Mouse (Mus musculus) kidney, embryonic 14.5 days (tissue): Measurements from ENCODE around the gene Cdh12. TPM values are rescaled to one million over a fixed set of nuclear protein-coding genes. Genes with fewer than 3 reads are reported as not detected.

Source experiments
- ATAC-seq: fragments of 200-750 bp; cut with Nextera tagmentation; 2 replicates; pipeline ENCODE4 v1.8.0; 2017; ENCODE audit warnings: moderate number of reproducible peaks, mild to moderate bottlenecking, moderate TSS enrichment, moderate library complexity; ENCODE audit not compliant: low FRiP score, low TSS enrichment
- H3K27ac ChIP-seq: fragments of 300-500 bp; sonication (generic); 2 replicates; pipeline ENCODE4 v1.5.1; 2014; ENCODE audit warnings: low read depth, mild to moderate bottlenecking, low read length, moderate library complexity, mixed read lengths
- H3K27me3 ChIP-seq: fragments of 300-500 bp; sonication (generic); 2 replicates; pipeline ENCODE4 v1.6.1; 2014; ENCODE audit warnings: mild to moderate bottlenecking, low read length; ENCODE audit not compliant: control insufficient read depth, insufficient read depth
- H3K36me3 ChIP-seq: fragments of 300-500 bp; sonication (generic); 2 replicates; pipeline ENCODE4 v1.6.1; 2014; ENCODE audit warnings: low read length, mixed read lengths; ENCODE audit not compliant: control insufficient read depth, insufficient read depth
- H3K4me1 ChIP-seq: fragments of 300-500 bp; sonication (generic); 2 replicates; pipeline ENCODE4 v1.6.1; 2014; ENCODE audit warnings: low read length, mixed read lengths; ENCODE audit not compliant: control insufficient read depth, insufficient read depth
- H3K4me2 ChIP-seq: fragments of 300-500 bp; sonication (generic); replicated peaks from 2 replicates; pipeline ENCODE4 v1.6.1; 2014; ENCODE audit warnings: low read depth, mild to moderate bottlenecking, low read length
- H3K4me3 ChIP-seq: fragments of 300-500 bp; sonication (generic); 2 replicates; pipeline ENCODE4 v1.5.1; 2014; ENCODE audit warnings: mild to moderate bottlenecking, low read length
- H3K9ac ChIP-seq: fragments of 300-500 bp; sonication (generic); 2 replicates; pipeline ENCODE4 v1.6.1; 2014; ENCODE audit warnings: low read depth, mild to moderate bottlenecking, low read length, moderate library complexity
- H3K9me3 ChIP-seq: fragments of 300-500 bp; sonication (generic); 2 replicates; pipeline ENCODE4 v1.6.1; 2016; ENCODE audit warnings: low read length; ENCODE audit not compliant: control insufficient read depth
- WGBS: fragments of 180-500 bp; shearing (Covaris S2); extraction: QIAGEN DNeasy Blood & Tissue Kit; methylation state at CpG from one replicate; pipeline ENCODE4 v1.1.7; 2014; 5-methylcytosine and 5-hydroxymethylcytosine counted together
- polyA plus RNA-seq: library from polyadenylated mRNA; unstranded; fragments of >200 nt; fragmentation: Nextera tagmentation; extraction: Ambion mirVana; gene quantifications from 2 replicates; pipeline ENCODE4 v1.2.1, GENCODE M21; 2014

Cdh12 gene
- polyA plus RNA-seq, 1 experiment from 2014 or later = not detected

DNA sequence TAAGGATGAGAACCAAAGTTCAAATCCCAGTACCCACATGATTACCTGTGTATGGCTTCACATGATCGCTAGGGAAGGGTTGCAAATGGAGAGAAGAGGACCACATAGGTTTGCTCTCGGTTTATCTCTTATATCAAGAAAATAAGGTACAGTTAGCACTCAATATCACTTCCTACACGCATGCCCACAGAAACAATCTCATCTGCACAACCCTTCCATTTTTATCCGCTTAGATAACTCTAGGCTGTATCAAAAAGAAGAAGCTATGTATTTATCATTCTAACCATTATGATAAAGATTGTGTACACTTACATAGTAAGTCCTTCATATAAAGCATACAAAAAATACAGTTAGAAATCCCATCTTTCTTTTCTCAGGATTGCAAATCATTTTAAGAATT is 988.3 kb downstream of the Cdh12 start:
- WGBS = 88% methylated on average over 4 of the region's 4 CpGs
- H3K27me3 ChIP-seq = no peaks in the 10 kb centered on the region
- ATAC-seq = no peak
- H3K9me3 ChIP-seq = no peaks in the 10 kb centered on the region
- H3K4me2 ChIP-seq = no peak overlapping the region
- H3K27ac ChIP-seq = no peak overlapping the region
- H3K4me1 ChIP-seq = no peaks in the 10 kb centered on the region
- no peak overlapping the region for H3K4me3 ChIP-seq
- H3K36me3 ChIP-seq = no peaks in the 10 kb centered on the region
- H3K9ac ChIP-seq = no peak overlapping the region

DNA sequence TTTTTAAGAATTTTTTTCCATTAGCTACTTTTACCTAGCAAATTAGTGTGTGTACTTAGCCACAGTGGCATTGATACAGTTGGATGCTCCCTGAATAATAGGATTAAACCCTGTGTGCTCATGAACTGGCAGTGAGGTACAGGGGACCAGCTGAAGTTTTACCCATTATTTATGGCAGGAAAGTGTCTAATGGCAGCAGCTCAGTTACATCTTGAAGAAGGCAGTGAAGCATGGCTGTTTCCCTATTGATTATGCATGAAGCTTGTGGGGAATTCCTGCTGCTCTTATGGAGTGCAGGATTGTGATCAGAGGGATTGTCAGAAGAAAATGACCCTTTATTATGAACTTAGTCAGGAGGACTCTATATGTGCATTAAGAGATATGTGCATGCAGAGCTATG is 988.9 kb downstream of the Cdh12 start:
- H3K27ac ChIP-seq = no peak overlapping the region
- no peak for ATAC-seq
- H3K4me1 ChIP-seq = no peaks in the 10 kb centered on the region
- no peak overlapping the region for H3K4me3 ChIP-seq
- H3K27me3 ChIP-seq = no peaks in the 10 kb centered on the region
- no peak overlapping the region for H3K9ac ChIP-seq
- no peaks in the 10 kb centered on the region for H3K9me3 ChIP-seq
- no peak overlapping the region for H3K4me2 ChIP-seq
- no peaks in the 10 kb centered on the region for H3K36me3 ChIP-seq

DNA sequence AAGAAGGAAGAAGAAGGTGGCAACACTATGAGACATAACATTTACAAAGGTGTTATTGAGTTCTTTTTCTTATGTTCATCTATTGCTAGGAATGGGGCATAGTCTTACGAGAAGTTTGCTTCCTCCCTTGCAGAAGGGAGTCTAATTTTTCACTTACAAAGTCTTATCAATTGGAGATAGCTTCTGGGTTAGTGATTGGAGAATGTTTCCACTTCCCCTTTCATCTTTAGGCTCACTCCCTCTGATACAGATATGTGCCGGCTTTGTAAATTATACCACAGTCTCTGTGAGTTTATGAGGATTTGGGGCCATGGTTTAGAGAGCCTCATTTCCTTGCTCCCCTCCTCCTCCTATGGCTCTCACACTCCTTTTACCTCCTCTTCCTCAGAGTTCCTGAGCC is 1009.0 kb downstream of the Cdh12 start:
- Histone ChIP-seq H3K4me1 (no peaks in the 10 kb centered on the region), H3K36me3 (no peaks in the 10 kb centered on the region), H3K9me3 (no peaks in the 10 kb centered on the region), H3K4me2 (no peak overlapping the region), H3K9ac (no peak overlapping the region), H3K4me3 (no peak overlapping the region), H3K27ac (no peak overlapping the region), H3K27me3 (no peaks in the 10 kb centered on the region)
- no peak for ATAC-seq
- 72% methylated on average over 2 of the region's 2 CpGs for WGBS

DNA sequence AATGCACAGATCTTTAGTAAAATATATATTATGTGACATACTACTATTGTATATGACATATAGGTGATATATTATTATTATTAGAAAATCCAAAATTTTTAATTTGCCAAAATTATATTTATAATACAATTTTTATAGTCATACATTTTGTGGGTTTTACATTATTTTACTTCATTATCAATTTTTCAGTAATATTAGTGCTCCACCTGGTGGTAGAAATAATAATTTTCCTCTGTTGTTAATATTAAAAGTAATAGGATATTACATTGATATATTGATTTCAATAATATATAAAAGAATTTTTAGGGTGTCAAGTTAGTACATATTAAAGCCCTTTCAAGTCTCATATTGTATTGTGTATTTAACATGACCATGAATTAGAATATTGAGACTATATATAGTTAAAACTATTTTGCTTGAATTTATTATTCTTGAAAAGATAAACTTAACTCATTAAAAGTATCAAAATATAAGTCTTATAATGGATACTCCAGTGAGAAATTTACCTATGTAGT is 1070.3 kb downstream of the Cdh12 start:
- Histone ChIP-seq H3K9ac (no peak overlapping the region), H3K9me3 (no peaks in the 10 kb centered on the region), H3K4me1 (no peaks in the 10 kb centered on the region), H3K4me3 (no peak overlapping the region), H3K36me3 (no peaks in the 10 kb centered on the region), H3K4me2 (no peak overlapping the region), H3K27me3 (no peaks in the 10 kb centered on the region), H3K27ac (no peak overlapping the region)
- no peak for ATAC-seq

DNA sequence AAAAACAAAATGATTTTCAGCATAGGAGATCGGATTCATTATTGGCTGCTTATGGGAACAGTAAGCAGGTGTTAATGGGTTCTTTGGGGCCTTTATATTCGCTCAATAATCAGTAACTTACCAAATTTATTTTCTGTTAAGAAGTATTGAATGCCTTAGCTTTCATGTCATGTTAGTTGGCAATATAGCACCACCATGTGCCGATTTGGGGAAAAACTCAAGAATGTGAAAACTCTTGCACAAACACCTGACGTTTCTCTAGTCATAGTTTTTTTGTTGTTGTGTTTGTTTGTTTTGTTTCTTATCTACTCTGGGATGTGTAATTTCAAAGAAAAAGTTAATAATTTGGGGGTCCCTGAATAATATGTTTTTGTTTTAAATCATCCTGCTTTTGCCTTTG is 1081.7 kb downstream of the Cdh12 start:
- H3K9me3 ChIP-seq = no peaks in the 10 kb centered on the region
- H3K27me3 ChIP-seq = no peaks in the 10 kb centered on the region
- H3K27ac ChIP-seq = no peak overlapping the region
- no peaks in the 10 kb centered on the region for H3K4me1 ChIP-seq
- no peak overlapping the region for H3K9ac ChIP-seq
- no peaks in the 10 kb centered on the region for H3K36me3 ChIP-seq
- 67% methylated on average over 4 of the region's 4 CpGs for WGBS
- H3K4me2 ChIP-seq = no peak overlapping the region
- no peak overlapping the region for H3K4me3 ChIP-seq
- ATAC-seq = no peak

DNA sequence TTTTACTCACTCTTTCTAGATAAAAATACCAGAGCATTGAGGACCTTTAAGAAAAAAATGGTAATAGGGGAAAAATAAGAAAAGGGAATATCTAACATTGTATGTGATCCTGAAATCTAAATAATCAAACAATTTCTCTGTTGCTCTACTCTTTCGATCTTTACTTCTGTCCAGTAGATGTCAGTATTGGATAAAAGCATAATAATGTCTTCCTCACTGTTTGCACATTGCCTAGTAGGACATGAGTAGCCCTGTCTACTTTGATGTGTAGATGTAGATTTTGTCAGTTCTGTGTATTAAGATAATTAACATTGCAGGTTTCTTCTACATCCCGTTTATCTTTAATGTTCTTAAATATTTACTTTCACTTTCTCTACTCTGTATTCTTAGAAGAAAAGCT is 1087.8 kb downstream of the Cdh12 start:
- no peaks in the 10 kb centered on the region for H3K36me3 ChIP-seq
- no peaks in the 10 kb centered on the region for H3K4me1 ChIP-seq
- no peaks in the 10 kb centered on the region for H3K27me3 ChIP-seq
- ATAC-seq = no peak
- H3K9ac ChIP-seq = no peak overlapping the region
- H3K27ac ChIP-seq = no peak overlapping the region
- H3K9me3 ChIP-seq = no peaks in the 10 kb centered on the region
- no peak overlapping the region for H3K4me2 ChIP-seq
- H3K4me3 ChIP-seq = no peak overlapping the region
- WGBS = 54% methylated on average over 2 of the region's 2 CpGs

DNA sequence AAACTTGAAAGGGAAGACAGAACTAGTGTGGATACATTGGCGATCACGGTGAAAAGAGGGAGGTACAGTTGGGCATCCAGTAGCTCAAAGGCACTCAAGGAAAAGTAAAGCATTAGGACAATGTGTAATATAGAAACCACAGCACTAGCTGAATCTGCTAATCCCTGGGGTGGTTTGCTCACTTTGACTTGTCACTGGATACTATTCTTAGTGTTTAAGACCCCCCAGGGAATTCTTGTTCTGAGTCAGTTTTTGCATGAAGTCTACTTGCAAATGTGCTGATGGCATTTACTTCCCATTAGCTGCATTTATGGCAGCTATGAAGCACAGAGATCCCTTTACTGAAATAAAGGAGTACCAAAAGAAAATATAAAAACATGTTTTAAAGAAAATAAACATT is 1095.7 kb downstream of the Cdh12 start:
- no peak for ATAC-seq
- Histone ChIP-seq H3K9ac (no peak overlapping the region), H3K27me3 (no peaks in the 10 kb centered on the region), H3K4me3 (no peak overlapping the region), H3K4me1 (no peaks in the 10 kb centered on the region), H3K36me3 (no peaks in the 10 kb centered on the region), H3K9me3 (no peaks in the 10 kb centered on the region), H3K4me2 (no peak overlapping the region), H3K27ac (no peak overlapping the region)
- 89% methylated on average over 2 of the region's 2 CpGs for WGBS

DNA sequence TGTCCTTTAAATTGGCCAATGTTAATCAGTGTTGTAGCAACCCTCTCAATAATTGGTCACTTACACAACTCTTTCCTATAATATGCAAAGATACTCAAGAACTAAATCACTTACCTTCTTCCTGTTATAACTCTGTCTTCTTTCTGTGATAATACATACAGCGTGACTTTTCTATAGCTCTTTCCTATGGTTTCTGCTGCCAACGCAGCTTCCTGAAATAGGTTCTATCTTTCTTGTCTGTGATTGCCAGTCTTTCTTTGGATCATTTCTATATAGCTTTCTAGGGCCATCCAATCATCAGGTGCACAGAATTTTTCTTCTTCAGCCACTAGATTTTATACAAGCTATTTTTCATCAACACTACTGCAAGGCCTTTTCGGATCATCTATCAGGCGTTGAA is 1106.9 kb downstream of the Cdh12 start:
- Histone ChIP-seq H3K9ac (no peak overlapping the region), H3K36me3 (no peaks in the 10 kb centered on the region), H3K9me3 (no peaks in the 10 kb centered on the region), H3K4me3 (no peak overlapping the region), H3K27me3 (no peaks in the 10 kb centered on the region), H3K4me2 (no peak overlapping the region), H3K4me1 (no peaks in the 10 kb centered on the region), H3K27ac (no peak overlapping the region)
- WGBS = 97% methylated on average over 4 of the region's 4 CpGs
- no peak for ATAC-seq

DNA sequence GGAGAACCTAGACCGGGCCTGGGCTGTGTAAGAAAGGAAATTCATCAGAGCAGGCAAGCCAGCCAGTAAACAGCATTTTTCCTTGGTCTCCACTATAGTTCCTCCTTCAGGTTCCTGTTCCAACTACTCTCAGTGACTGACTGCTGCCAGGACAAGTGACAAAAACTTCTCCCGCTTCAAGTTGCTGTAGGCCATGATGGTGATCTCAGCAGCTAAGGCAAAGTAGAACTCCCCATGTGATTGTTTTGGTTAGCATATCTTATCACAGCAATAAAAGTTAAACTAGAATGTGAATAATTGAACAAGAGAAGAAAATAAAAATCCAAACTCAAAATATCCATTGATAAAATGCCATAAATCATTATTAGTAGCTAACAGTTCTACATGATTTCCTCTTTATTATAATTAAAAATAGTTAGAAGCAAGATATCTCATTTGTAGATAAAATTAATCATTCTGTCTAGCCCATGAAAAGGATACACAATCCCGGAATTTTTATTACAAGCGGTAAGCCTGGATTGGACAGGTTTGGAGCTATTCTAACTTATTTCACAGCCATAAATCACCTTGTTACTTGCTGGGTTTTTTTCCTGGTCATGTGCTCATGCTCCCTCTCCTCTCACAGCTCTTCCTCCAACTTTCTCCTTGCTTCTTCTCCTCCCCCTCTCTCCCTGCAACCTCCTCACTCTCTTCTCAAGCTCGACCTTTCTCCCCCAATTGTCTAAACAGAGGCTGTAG is 1117.4 kb downstream of the Cdh12 start:
- Histone ChIP-seq H3K4me3 (no peak overlapping the region), H3K9me3 (no peaks in the 10 kb centered on the region), H3K36me3 (no peaks in the 10 kb centered on the region), H3K4me1 (no peaks in the 10 kb centered on the region), H3K9ac (no peak overlapping the region), H3K4me2 (no peak overlapping the region), H3K27ac (no peak overlapping the region), H3K27me3 (no peaks in the 10 kb centered on the region)
- WGBS = 54% methylated on average over 5 of the region's 5 CpGs
- ATAC-seq = no peak; the same call in 1 of the 2 replicates
